Mouse (Mus musculus) hindbrain, embryonic 14.5 days (tissue): ENCODE results near the gene Bcap29. TPM values are rescaled to one million over a fixed set of nuclear protein-coding genes. Genes with fewer than 3 reads are reported as not detected.
"Not testable (repeated sequence)": the region's sequence is repeated elsewhere in the genome, so short reads cannot be mapped to it uniquely, and the experiment has no call there.

Experiments
- ATAC-seq: fragments of 200-750 bp; cut with Nextera tagmentation; 2 replicates; pipeline ENCODE4 v1.8.0; 2017; ENCODE audit warnings: moderate number of reproducible peaks, mild to moderate bottlenecking, moderate TSS enrichment, moderate library complexity; ENCODE audit not compliant: low FRiP score
- DNase-seq: peaks from one replicate; pipeline ENCODE4 v3.0.0-alpha.2; 2015; ENCODE audit warnings: low spot score
- H3K27ac ChIP-seq: fragments of 300-500 bp; sonication (generic); 2 replicates; pipeline ENCODE4 v1.5.1; 2014; ENCODE audit warnings: mild to moderate bottlenecking, moderate library complexity
- H3K27me3 ChIP-seq: fragments of 300-500 bp; sonication (generic); 2 replicates; pipeline ENCODE4 v1.6.1; 2014; ENCODE audit warnings: mild to moderate bottlenecking, low read length, mixed read lengths; ENCODE audit not compliant: control insufficient read depth, insufficient read depth
- H3K36me3 ChIP-seq: fragments of 300-500 bp; sonication (generic); replicated peaks from 2 replicates; pipeline ENCODE4 v1.6.1; 2014; ENCODE audit not compliant: control insufficient read depth, insufficient read depth
- H3K4me1 ChIP-seq: fragments of 300-500 bp; sonication (generic); replicated peaks from 2 replicates; pipeline ENCODE4 v1.6.1; 2014; ENCODE audit warnings: antibody characterized with exemption, low read length, mixed read lengths; ENCODE audit not compliant: control insufficient read depth, insufficient read depth
- H3K4me2 ChIP-seq: fragments of 300-500 bp; sonication (generic); replicated peaks from 2 replicates; pipeline ENCODE4 v1.6.1; 2014; ENCODE audit warnings: mild to moderate bottlenecking, moderate library complexity
- H3K4me3 ChIP-seq: fragments of 300-500 bp; sonication (generic); replicated peaks from 2 replicates; pipeline ENCODE4 v1.5.1; 2014; ENCODE audit warnings: mild to moderate bottlenecking, low read length
- H3K9ac ChIP-seq: fragments of 300-500 bp; sonication (generic); 2 replicates; pipeline ENCODE4 v1.6.1; 2014
- H3K9me3 ChIP-seq: fragments of 300-500 bp; sonication (generic); 2 replicates; pipeline ENCODE4 v1.6.1; 2016; ENCODE audit warnings: low read length; ENCODE audit not compliant: control insufficient read depth
- WGBS: fragments of 180-500 bp; shearing (Covaris S2); extraction: QIAGEN DNeasy Blood & Tissue Kit; methylation state at CpG from one replicate; pipeline ENCODE4 v1.1.7; 2014; 5-methylcytosine and 5-hydroxymethylcytosine counted together
- polyA plus RNA-seq: library from polyadenylated mRNA; unstranded; fragments of >200 nt; fragmentation: Nextera tagmentation; extraction: Ambion mirVana; gene quantifications from 2 replicates; pipeline ENCODE4 v1.2.1, GENCODE M21; 2014

Bcap29 gene
- polyA plus RNA-seq, 1 experiment from 2014 or later = 29.3 TPM

DNA sequence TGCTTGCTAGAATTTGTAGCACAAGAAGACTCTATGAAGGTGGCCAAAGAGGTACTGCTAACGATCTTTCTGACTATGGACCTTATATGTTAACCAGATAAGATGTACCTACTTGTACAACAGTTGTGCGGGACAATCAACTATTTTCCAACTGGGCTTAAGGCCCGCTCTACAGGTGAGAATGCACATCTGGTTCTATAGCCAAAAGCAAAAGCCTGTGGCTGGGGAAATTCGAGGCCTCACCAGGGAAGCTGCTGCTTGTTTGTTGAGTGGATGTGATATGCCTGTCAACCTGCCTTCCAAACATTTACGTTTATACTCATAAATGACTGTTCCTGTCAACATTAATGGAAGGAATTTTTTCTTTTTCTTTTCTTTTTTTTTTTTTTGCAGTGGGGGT lies 52.4 kb downstream of the Bcap29 start:
- Histone ChIP-seq H3K27ac (no peak overlapping the region), H3K36me3 (no peaks in the 10 kb centered on the region), H3K4me2 (no peak overlapping the region), H3K9me3 (no peaks in the 10 kb centered on the region), H3K27me3 (no peaks in the 10 kb centered on the region), H3K4me1 (0 out of 2 replicates have a peak, but pooled peaks cover 6% of the 10 kb centered on the region), H3K9ac (no peak overlapping the region), H3K4me3 (no peak overlapping the region)
- WGBS = 94% methylated on average over 5 of the region's 5 CpGs
- DNase-seq = no peak
- ATAC-seq = no peak

- ATAC-seq (no peak), DNase-seq (no peak)
- Histone ChIP-seq H3K27ac (0 out of 2 replicates have a peak overlapping the region, but pooled peaks have one; percentile 21), H3K4me2 (no peak overlapping the region), H3K9me3 (no peaks in the 10 kb centered on the region), H3K27me3 (no peaks in the 10 kb centered on the region), H3K36me3 (no peaks in the 10 kb centered on the region), H3K4me1 (0 out of 2 replicates have a peak, but pooled peaks cover 6% of the 10 kb centered on the region), H3K4me3 (no peak overlapping the region), H3K9ac (no peak overlapping the region)
- 43% methylated on average over 7 of the region's 7 CpGs for WGBS
Measured at GRCm38 (mm10) chr12:31581319-31581810, 53.1 kb downstream of the Bcap29 start.

DNA sequence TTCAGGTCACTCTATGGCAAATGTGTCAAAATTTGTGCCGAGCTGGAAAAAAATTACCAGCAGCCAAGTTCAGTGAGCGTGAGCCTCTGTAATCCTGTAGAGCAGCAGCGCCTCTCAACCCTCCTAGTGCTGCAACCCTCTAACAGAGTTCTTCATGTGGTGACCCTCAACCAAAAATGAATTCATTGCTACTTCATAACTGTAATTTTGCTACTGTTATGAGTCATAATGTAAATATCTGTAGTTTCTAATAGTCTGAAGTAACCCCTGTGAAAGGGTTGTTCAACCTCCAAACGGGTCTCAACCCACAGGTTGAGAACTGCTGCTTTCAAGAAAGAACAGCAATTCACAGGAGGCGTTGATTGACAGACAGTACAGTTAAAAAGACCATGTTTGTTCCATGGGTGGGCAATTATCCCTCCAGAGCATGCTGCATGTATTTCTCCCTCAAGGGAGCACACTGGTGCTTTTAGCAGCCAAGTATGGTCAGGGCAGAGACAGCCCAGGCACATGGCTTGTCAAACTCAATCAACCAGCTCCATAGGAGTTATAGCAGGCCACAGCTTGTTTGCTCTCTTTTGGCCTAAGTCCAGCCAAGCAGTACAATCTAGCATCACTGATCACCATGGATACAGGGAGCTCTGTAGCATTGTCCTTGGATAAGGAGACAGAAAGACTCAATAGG lies 53.7 kb downstream of the Bcap29 start:
- 71% methylated on average over 5 of the region's 5 CpGs for WGBS
- Histone ChIP-seq H3K27ac (no peak overlapping the region), H3K4me1 (0 out of 2 replicates have a peak, but pooled peaks cover 6% of the 10 kb centered on the region), H3K9me3 (no peaks in the 10 kb centered on the region), H3K27me3 (no peaks in the 10 kb centered on the region), H3K36me3 (no peaks in the 10 kb centered on the region), H3K4me2 (no peak overlapping the region), H3K4me3 (no peak overlapping the region), H3K9ac (no peak overlapping the region)
- DNase-seq = peak; percentile 65
- peak; percentile 94 for ATAC-seq

DNA sequence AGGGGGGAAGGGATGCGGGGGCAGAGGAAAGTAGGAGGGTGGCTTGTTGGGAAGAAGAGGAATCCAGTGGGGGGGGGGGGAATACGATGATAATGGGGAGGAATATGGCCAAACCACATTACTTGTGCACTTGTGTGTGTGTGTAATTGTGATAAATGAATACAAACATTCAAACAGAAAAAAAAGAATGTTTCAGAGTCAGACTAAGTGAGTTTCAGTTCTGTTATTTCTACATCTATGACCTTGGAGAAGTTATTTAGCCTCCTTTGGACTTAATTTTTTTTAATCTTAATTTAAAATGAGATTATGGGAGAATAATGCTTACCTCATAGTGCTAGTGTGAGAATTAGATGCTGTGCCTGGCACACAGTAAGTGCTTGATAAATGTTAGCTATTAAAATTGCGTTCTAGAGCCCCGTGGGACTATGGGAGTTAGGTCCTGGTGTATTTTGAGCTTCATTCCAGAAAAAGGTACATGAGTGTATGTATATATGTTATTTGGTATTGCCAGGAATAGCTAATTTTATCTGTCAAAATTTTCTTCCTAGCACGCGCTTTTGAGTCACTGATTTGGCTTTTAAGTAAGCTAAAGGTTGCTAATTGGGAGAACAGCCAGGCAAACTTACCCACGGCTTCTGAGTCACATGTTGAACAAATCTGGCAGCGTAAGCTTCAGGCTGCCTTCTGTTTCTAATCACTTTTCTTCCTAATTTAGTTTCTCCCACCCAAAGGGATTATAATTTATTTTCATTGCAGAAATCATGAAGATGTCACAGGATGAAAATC lies 55.6 kb downstream of the Bcap29 start:
- DNase-seq (no peak), ATAC-seq (no peak)
- H3K27ac ChIP-seq = no peak overlapping the region
- H3K4me3 ChIP-seq = no peak overlapping the region
- no peaks in the 10 kb centered on the region for H3K9me3 ChIP-seq
- WGBS = 86% methylated on average over 7 of the region's 8 CpGs
- H3K4me2 ChIP-seq = no peak overlapping the region
- no peak overlapping the region for H3K9ac ChIP-seq
- no peaks in the 10 kb centered on the region for H3K36me3 ChIP-seq
- 0 out of 2 replicates have a peak, but pooled peaks cover 6% of the 10 kb centered on the region for H3K4me1 ChIP-seq
- H3K27me3 ChIP-seq = no peaks in the 10 kb centered on the region

DNA sequence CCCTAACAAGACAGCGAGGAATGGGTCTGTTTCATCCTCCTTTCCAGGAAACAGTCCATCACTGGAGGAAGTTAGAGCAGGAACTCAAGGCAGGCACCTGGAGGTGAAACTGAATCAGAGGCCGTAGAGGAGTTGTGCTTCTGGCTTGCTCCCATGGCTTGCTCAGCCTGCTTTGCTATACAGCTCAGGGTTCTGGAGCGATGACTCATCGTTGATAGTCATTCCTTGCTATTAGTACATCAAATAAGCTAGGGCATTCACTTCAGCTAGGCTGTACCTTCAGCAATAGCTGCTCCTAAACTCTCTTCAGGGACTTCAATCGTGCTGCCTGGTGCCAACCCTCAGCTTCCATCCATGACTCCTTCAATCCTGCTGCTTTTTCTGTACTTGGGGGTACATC lies 60.0 kb downstream of the Bcap29 start:
- Histone ChIP-seq H3K4me1 (no peaks in the 10 kb centered on the region), H3K4me2 (no peak overlapping the region), H3K27ac (no peak overlapping the region), H3K9me3 (no peaks in the 10 kb centered on the region), H3K4me3 (no peak overlapping the region), H3K9ac (no peak overlapping the region), H3K27me3 (no peaks in the 10 kb centered on the region), H3K36me3 (no peaks in the 10 kb centered on the region)
- no peak for ATAC-seq
- WGBS = 90% methylated on average over 5 of the region's 5 CpGs
- no peak for DNase-seq

- no peaks in the 10 kb centered on the region for H3K9me3 ChIP-seq
- no peaks in the 10 kb centered on the region for H3K27me3 ChIP-seq
- H3K9ac ChIP-seq = no peak overlapping the region
- H3K36me3 ChIP-seq = no peaks in the 10 kb centered on the region
- no peak overlapping the region for H3K4me2 ChIP-seq
- ATAC-seq (no peak), DNase-seq (no peak)
- no peaks in the 10 kb centered on the region for H3K4me1 ChIP-seq
- H3K4me3 ChIP-seq = no peak overlapping the region
- 62% methylated on average over 2 of the region's 2 CpGs for WGBS
- no peak overlapping the region for H3K27ac ChIP-seq
Measured at GRCm38 (mm10) chr12:31569784-31570183, 64.7 kb downstream of the Bcap29 start.

DNA sequence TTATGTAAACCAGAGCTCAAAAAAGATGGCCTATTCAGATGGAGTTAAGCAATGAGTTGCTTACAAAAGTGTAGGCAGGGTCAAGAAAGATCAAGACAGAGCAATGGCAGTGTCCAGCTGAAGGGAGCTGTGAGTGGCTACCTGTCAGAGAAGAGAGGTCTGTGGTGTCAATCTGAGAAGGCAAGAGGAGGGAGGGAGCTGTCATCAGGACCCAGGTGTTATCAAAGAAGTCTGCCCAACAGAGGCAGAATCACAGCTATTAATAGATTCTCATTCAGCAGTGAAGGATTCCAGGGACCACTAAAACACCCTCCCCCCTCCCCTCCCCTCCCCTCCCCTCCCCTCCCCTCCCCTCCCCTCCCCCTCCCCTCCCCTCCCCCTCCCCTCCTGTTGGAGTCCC lies 65.8 kb downstream of the Bcap29 start:
- no peak for ATAC-seq
- H3K4me2 ChIP-seq = no peak overlapping the region

GRCm38 (mm10) chr12:31567535-31567934 lies 66.9 kb downstream of the Bcap29 start:
- not testable (repeated sequence) for DNase-seq, H3K9me3 ChIP-seq, ATAC-seq, H3K27ac ChIP-seq, H3K27me3 ChIP-seq, H3K36me3 ChIP-seq, H3K4me3 ChIP-seq, H3K4me1 ChIP-seq, H3K9ac ChIP-seq
- H3K4me2 ChIP-seq = peak overlapping the region; percentile 42
- WGBS = 32% methylated on average over 10 of the region's 10 CpGs

More for the DNA sequence above, 65.8 kb downstream of the Bcap29 start:
- Histone ChIP-seq H3K36me3 (no peaks in the 10 kb centered on the region), H3K9ac (no peak overlapping the region), H3K4me1 (no peaks in the 10 kb centered on the region), H3K9me3 (no peaks in the 10 kb centered on the region), H3K27ac (no peak overlapping the region), H3K27me3 (no peaks in the 10 kb centered on the region), H3K4me3 (no peak overlapping the region)
- no peak for DNase-seq

GRCm38 (mm10) chr12:31560712-31561111 lies 73.7 kb downstream of the Bcap29 start:
- peaks cover 59% of the 10 kb centered on the region for H3K27me3 ChIP-seq
- H3K9ac ChIP-seq = no peak overlapping the region
- no peak overlapping the region for H3K27ac ChIP-seq
- H3K36me3 ChIP-seq = no peaks in the 10 kb centered on the region
- H3K9me3 ChIP-seq = no peaks in the 10 kb centered on the region
- no peak for ATAC-seq
- no peak for DNase-seq
- peaks cover 6% of the 10 kb centered on the region; the same call in 1 of the 2 replicates for H3K4me1 ChIP-seq
- no peak overlapping the region for H3K4me2 ChIP-seq
- no peak overlapping the region for H3K4me3 ChIP-seq
- WGBS = 74% methylated on average over 5 of the region's 5 CpGs
